Mouse (Mus musculus) CH12.LX (cell line): ENCODE data around the gene Plekha8.

Experiments used
- CHD1 ChIP-seq: IDR thresholded peaks from 2 replicates; pipeline ENCODE4 v1.6.1; 2012; ENCODE audit warnings: low read depth, low read length, improper control_type of control experiment, inconsistent platforms
- CTCF ChIP-seq, 2 experiments: IDR thresholded peaks in 1 of 2; conservative IDR thresholded peaks in 1 of 2; 2 replicates each; pipeline ENCODE4 v1.5.1; 2011 to 2012; ENCODE audit warnings: low read depth in 2 of 2, low read length in 2 of 2, improper control_type of control experiment in 1 of 2, inconsistent platforms in 1 of 2, mild to moderate bottlenecking in 1 of 2, moderate library complexity in 1 of 2
- EP300 ChIP-seq: IDR thresholded peaks from 2 replicates; pipeline ENCODE4 v1.6.1; 2011; ENCODE audit warnings: low read length, improper control_type of control experiment
- MAX ChIP-seq: IDR thresholded peaks from 2 replicates; pipeline ENCODE4 v1.6.1; 2011; ENCODE audit warnings: low read length, improper control_type of control experiment
- POLR2A ChIP-seq: IDR thresholded peaks from 2 replicates; pipeline ENCODE4 v1.6.1; 2011; ENCODE audit warnings: low read depth, mild to moderate bottlenecking, improper control_type of control experiment, low read length
- POLR2AphosphoS2 ChIP-seq: IDR thresholded peaks from 2 replicates; pipeline ENCODE4 v1.6.1; 2011; ENCODE audit warnings: low read depth, low read length, improper control_type of control experiment
- RCOR1 ChIP-seq: conservative IDR thresholded peaks from 2 replicates; pipeline ENCODE4 v1.6.1; 2012; ENCODE audit warnings: low read depth, mild to moderate bottlenecking, inconsistent platforms, low read length, improper control_type of control experiment
- SMC3 ChIP-seq: IDR thresholded peaks from 2 replicates; pipeline ENCODE4 v1.6.1; 2011; ENCODE audit warnings: low read depth, low read length, improper control_type of control experiment
- USF2 ChIP-seq: conservative IDR thresholded peaks from 2 replicates; pipeline ENCODE4 v1.6.1; 2011; ENCODE audit warnings: low read depth, low read length, improper control_type of control experiment

DNA sequence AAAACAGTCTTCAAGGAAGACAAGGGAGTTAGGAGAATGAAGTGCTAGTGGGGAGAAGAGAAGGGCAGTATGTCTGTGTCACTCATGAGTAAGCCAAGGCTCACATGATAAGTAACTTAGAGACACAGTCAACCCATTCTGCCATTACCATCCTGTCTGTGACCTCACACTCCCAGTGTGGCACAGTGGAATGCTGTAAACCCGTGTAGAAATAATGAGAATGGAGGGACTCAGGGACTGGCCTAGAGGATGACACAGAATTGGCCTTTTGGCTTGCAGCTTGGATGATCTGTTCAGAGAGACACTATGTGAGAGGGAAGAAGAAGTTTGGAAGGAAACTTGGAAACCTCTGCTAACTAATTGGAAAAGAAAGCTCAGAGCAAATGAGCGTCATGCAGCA lies 8.0 kb downstream of the Plekha8 start:
- TF ChIP-seq CHD1 (no peak), POLR2AphosphoS2 (no peak), MAX (no peak), CTCF (conservative IDR thresholded peaks at IDR 0.05 in 1 of 2, IDR thresholded peaks at IDR 0.05 in 1 of 2; ENCODE audit: low read depth in 2 of 2, low read length in 2 of 2) (no peak), POLR2A (no peak), USF2 (no peak), RCOR1 (no peak), EP300 (no peak), SMC3 (no peak)
